Mouse (Mus musculus) intestine, postnatal 0 days (tissue): ENCODE measurements at regions not wholly inside any gene's neighbourhood (a gene's known extent, or its start where the extent isn't known, plus 50 kb on each side); places are given as distances from the start of the nearest gene placed in this dataset.

Source experiments
- ATAC-seq: fragments of 200-750 bp; cut with Nextera tagmentation; 2 replicates; pipeline ENCODE4 v1.8.0; 2017; ENCODE audit warnings: mild to moderate bottlenecking, moderate TSS enrichment, moderate library complexity
- H3K27ac ChIP-seq: fragments of 300-500 bp; sonication (generic); 2 replicates; pipeline ENCODE4 v1.5.1; 2014; ENCODE audit warnings: mild to moderate bottlenecking, low read depth, low read length, moderate library complexity
- H3K27me3 ChIP-seq: fragments of 300-500 bp; sonication (generic); replicated peaks from 2 replicates; pipeline ENCODE4 v1.6.1; 2014; ENCODE audit warnings: low read length, mixed read lengths; ENCODE audit not compliant: control insufficient read depth, insufficient read depth
- H3K36me3 ChIP-seq: fragments of 300-500 bp; sonication (generic); 2 replicates; pipeline ENCODE4 v1.6.1; 2014; ENCODE audit warnings: mild to moderate bottlenecking, moderate library complexity; ENCODE audit not compliant: control insufficient read depth, insufficient read depth
- H3K4me1 ChIP-seq: fragments of 300-500 bp; sonication (generic); replicated peaks from 2 replicates; pipeline ENCODE4 v1.6.1; 2014; ENCODE audit warnings: antibody characterized with exemption, low read length, mixed read lengths; ENCODE audit not compliant: control insufficient read depth, insufficient read depth
- H3K4me2 ChIP-seq: fragments of 300-500 bp; sonication (generic); replicated peaks from 2 replicates; pipeline ENCODE4 v1.6.1; 2014; ENCODE audit warnings: low read depth, mild to moderate bottlenecking, moderate library complexity
- H3K4me3 ChIP-seq: fragments of 300-500 bp; sonication (generic); 2 replicates; pipeline ENCODE4 v1.5.1; 2014; ENCODE audit warnings: low read depth, low read length
- H3K9ac ChIP-seq: fragments of 300-500 bp; sonication (generic); 2 replicates; pipeline ENCODE4 v1.6.1; 2014; ENCODE audit warnings: mild to moderate bottlenecking, low read depth, low read length
- H3K9me3 ChIP-seq: fragments of 300-500 bp; sonication (generic); 2 replicates; pipeline ENCODE4 v1.6.1; 2016; ENCODE audit warnings: mixed run types; ENCODE audit not compliant: control insufficient read depth
- CTCF ChIP-seq: sonication (generic); IDR thresholded peaks from 2 replicates; pipeline ENCODE4 v1.5.1; 2016; ENCODE audit warnings: low read depth, mild to moderate bottlenecking, control low read depth, antibody characterized with exemption, moderate library complexity
- WGBS: fragments of 180-500 bp; shearing (Covaris S2); extraction: QIAGEN DNeasy Blood & Tissue Kit; methylation state at CpG from one replicate; pipeline ENCODE4 v1.1.7; 2014; 5-methylcytosine and 5-hydroxymethylcytosine counted together

DNA sequence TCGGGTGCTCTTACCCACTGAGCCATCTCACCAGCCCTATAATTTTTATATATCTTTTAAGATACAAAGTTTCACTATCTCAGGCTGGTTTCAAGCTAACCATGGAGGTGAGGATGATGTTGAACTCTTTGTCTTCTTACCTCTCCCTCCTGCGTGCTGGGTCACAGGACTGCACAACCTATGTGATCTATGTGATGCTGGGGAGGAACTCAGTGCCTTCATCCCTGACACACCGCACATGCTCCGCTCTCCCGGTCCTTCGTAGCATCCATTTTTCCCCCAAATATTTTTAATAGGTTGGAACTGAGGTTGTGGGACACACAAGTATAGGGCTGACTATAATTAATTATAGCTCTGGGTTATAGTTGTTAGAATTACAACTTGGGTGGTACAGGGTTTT, 75.9 kb upstream of the Caprin1 start:
- Histone ChIP-seq H3K27me3 (no peaks in the 10 kb centered on the region), H3K4me1 (no peaks in the 10 kb centered on the region), H3K36me3 (no peaks in the 10 kb centered on the region), H3K27ac (no peak overlapping the region), H3K9me3 (no peaks in the 10 kb centered on the region), H3K4me3 (no peak overlapping the region), H3K9ac (no peak overlapping the region), H3K4me2 (no peak overlapping the region)
- no peak for ATAC-seq
- WGBS = 94% methylated on average over 6 of the region's 6 CpGs
- no peak for TF ChIP-seq CTCF

GRCm38 (mm10) chr2:103874466-103874865, 77.0 kb upstream of the Caprin1 start:
- Histone ChIP-seq H3K27ac (no peak overlapping the region), H3K9me3 (no peaks in the 10 kb centered on the region), H3K27me3 (no peaks in the 10 kb centered on the region), H3K4me3 (no peak overlapping the region), H3K36me3 (no peaks in the 10 kb centered on the region), H3K4me2 (no peak overlapping the region), H3K9ac (no peak overlapping the region), H3K4me1 (no peaks in the 10 kb centered on the region)
- TF ChIP-seq CTCF = no peak
- ATAC-seq = no peak
- 64% methylated on average over 3 of the region's 3 CpGs for WGBS

DNA sequence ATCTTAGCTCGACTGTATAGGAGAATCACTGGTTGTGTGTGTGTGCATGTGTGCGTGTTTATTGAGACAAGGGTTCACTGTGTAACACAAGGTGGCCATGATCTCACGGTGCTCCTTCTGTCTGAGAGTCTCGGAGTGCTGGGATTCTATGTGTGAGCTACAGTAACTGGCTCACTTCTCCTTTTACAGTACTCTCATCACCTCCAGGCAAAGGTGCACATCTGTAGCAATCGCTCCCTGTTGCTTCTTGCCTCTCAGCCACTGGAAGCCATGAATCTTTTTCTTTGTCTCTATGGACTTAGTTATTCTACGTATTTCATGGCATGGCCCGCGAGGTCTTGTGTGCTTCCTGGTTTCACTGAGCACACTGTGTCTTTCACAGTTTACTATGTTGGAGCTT, 78.3 kb upstream of the Caprin1 start:
- 88% methylated on average over 8 of the region's 8 CpGs for WGBS
- no peaks in the 10 kb centered on the region for H3K9me3 ChIP-seq

GRCm38 (mm10) chr2:103876236-103876635, 78.8 kb upstream of the Caprin1 start:
- Histone ChIP-seq H3K27me3 (no peaks in the 10 kb centered on the region), H3K4me1 (no peaks in the 10 kb centered on the region), H3K9me3 (no peaks in the 10 kb centered on the region), H3K36me3 (no peaks in the 10 kb centered on the region), H3K27ac (no peak overlapping the region), H3K4me3 (no peak overlapping the region), H3K9ac (no peak overlapping the region), H3K4me2 (no peak overlapping the region)
- 81% methylated on average over 2 of the region's 2 CpGs for WGBS
- TF ChIP-seq CTCF = no peak
- ATAC-seq = no peak

More for the DNA sequence above, 78.3 kb upstream of the Caprin1 start:
- no peak for ATAC-seq
- no peak overlapping the region for H3K4me3 ChIP-seq
- H3K27me3 ChIP-seq = no peaks in the 10 kb centered on the region
- no peak for TF ChIP-seq CTCF
- no peak overlapping the region for H3K4me2 ChIP-seq
- H3K36me3 ChIP-seq = no peaks in the 10 kb centered on the region
- H3K9ac ChIP-seq = no peak overlapping the region
- H3K27ac ChIP-seq = no peak overlapping the region
- no peaks in the 10 kb centered on the region for H3K4me1 ChIP-seq

DNA sequence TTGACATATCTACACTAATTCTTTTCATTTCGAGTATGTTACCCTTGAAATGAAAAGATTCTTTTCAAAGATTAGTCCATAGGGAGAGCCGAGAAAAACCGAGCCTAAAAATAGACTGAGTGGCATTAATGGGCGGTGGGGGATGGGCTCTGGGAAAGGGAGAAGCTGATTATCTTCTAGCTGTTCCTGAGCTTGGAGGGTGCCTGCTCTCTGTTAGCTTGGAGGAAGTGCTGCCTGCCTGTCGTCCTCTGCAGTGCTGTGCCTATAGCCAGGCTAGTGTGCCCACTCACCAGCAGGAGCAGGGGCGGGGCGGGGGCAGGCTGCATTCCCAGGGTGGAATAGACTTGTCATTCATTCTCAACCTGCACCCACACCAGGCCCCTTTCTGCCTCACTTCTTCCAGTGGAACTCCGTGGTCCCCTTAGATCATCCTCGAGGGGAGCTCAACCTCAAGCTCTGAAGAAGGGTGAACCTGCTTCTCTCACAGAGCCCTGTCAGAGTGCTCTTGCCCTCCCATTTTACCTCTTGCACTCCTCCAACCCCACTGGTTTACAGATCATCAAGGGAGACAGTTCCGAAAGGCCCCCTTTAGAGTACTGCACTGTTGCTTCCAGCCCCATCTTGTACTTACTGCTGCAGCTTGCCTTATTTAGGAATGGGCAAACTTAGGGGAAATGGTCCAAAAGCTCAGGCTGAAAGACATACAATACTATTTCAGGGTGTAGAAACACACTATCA, 76.6 kb upstream of the Lmo2 start:
- H3K9ac ChIP-seq = no peak overlapping the region
- H3K4me2 ChIP-seq = no peak overlapping the region
- no peak for ATAC-seq
- no peak overlapping the region for H3K4me3 ChIP-seq
- no peak overlapping the region for H3K27ac ChIP-seq
- H3K4me1 ChIP-seq = no peaks in the 10 kb centered on the region
- H3K27me3 ChIP-seq = no peaks in the 10 kb centered on the region
- no peaks in the 10 kb centered on the region for H3K36me3 ChIP-seq
- no peak for TF ChIP-seq CTCF
- WGBS = 26% methylated on average over 10 of the region's 10 CpGs
- no peaks in the 10 kb centered on the region for H3K9me3 ChIP-seq

GRCm38 (mm10) chr2:103884926-103885325, 72.9 kb upstream of the Lmo2 start:
- Histone ChIP-seq H3K36me3 (no peaks in the 10 kb centered on the region), H3K4me1 (no peaks in the 10 kb centered on the region), H3K4me3 (no peak overlapping the region), H3K27me3 (no peaks in the 10 kb centered on the region), H3K27ac (no peak overlapping the region), H3K9me3 (no peaks in the 10 kb centered on the region), H3K9ac (no peak overlapping the region), H3K4me2 (no peak overlapping the region)
- 61% methylated on average over 10 of the region's 10 CpGs for WGBS
- no peak for TF ChIP-seq CTCF
- ATAC-seq = no peak
